Mouse (Mus musculus) neural tube, embryonic 13.5 days (tissue): ENCODE data around the gene Gm21915. TPM values are rescaled to one million over a fixed set of nuclear protein-coding genes. Genes with fewer than 3 reads are reported as not detected.

ENCODE experiments used
- ATAC-seq: fragments of 200-750 bp; cut with Nextera tagmentation; 2 replicates; pipeline ENCODE4 v1.8.0; 2017; ENCODE audit warnings: low read depth, mild to moderate bottlenecking, moderate TSS enrichment, moderate library complexity
- H3K27ac ChIP-seq: fragments of 300-500 bp; sonication (generic); replicated peaks from 2 replicates; pipeline ENCODE4 v1.5.1; 2015; ENCODE audit warnings: moderate library complexity, mild to moderate bottlenecking, inconsistent platforms
- H3K27me3 ChIP-seq: fragments of 300-500 bp; sonication (generic); 2 replicates; pipeline ENCODE4 v1.6.1; 2015; ENCODE audit warnings: mild to moderate bottlenecking, inconsistent platforms
- H3K36me3 ChIP-seq: fragments of 300-500 bp; sonication (generic); 2 replicates; pipeline ENCODE4 v1.6.1; 2015; ENCODE audit warnings: mild to moderate bottlenecking, inconsistent platforms
- H3K4me1 ChIP-seq: fragments of 300-500 bp; sonication (generic); replicated peaks from 2 replicates; pipeline ENCODE4 v1.6.1; 2015; ENCODE audit warnings: inconsistent platforms
- H3K4me2 ChIP-seq: fragments of 300-500 bp; sonication (generic); 2 replicates; pipeline ENCODE4 v1.6.1; 2015; ENCODE audit warnings: inconsistent platforms, mild to moderate bottlenecking, moderate library complexity
- H3K4me3 ChIP-seq: fragments of 300-500 bp; sonication (generic); 2 replicates; pipeline ENCODE4 v1.5.1; 2015; ENCODE audit warnings: mild to moderate bottlenecking, inconsistent platforms
- H3K9ac ChIP-seq: fragments of 300-500 bp; sonication (generic); 2 replicates; pipeline ENCODE4 v1.6.1; 2015; ENCODE audit warnings: moderate library complexity, mild to moderate bottlenecking, inconsistent platforms
- H3K9me3 ChIP-seq: fragments of 300-500 bp; sonication (generic); 2 replicates; pipeline ENCODE4 v1.6.1; 2016; ENCODE audit warnings: inconsistent platforms
- WGBS: fragments of 180-500 bp; shearing (Covaris S2); methylation state at CpG from one replicate; pipeline ENCODE4 v1.1.7; 2015; 5-methylcytosine and 5-hydroxymethylcytosine counted together
- polyA plus RNA-seq: library from polyadenylated mRNA; unstranded; fragments of >200 nt; fragmentation: Nextera tagmentation; extraction: Ambion mirVana; gene quantifications from 2 replicates; pipeline ENCODE4 v1.2.1, GENCODE M21; 2015

Gene Gm21915
- polyA plus RNA-seq, 1 experiment from 2014 or later: not detected

GRCm38 (mm10) chr9:40638394-40639049 lies 31.9 kb upstream of the Gm21915 start:
- 3% methylated on average over 14 of the region's 14 CpGs for WGBS
- Histone ChIP-seq H3K9me3 (no peaks in the 10 kb centered on the region), H3K36me3 (no peaks in the 10 kb centered on the region), H3K4me3 (peak overlapping the region; percentile 36), H3K4me2 (peak overlapping the region; percentile 61), H3K27ac (peak overlapping the region; percentile 95), H3K27me3 (no peaks in the 10 kb centered on the region), H3K4me1 (peaks cover 44% of the 10 kb centered on the region), H3K9ac (peak overlapping the region; percentile 67)
- peak; percentile 90 for ATAC-seq

DNA sequence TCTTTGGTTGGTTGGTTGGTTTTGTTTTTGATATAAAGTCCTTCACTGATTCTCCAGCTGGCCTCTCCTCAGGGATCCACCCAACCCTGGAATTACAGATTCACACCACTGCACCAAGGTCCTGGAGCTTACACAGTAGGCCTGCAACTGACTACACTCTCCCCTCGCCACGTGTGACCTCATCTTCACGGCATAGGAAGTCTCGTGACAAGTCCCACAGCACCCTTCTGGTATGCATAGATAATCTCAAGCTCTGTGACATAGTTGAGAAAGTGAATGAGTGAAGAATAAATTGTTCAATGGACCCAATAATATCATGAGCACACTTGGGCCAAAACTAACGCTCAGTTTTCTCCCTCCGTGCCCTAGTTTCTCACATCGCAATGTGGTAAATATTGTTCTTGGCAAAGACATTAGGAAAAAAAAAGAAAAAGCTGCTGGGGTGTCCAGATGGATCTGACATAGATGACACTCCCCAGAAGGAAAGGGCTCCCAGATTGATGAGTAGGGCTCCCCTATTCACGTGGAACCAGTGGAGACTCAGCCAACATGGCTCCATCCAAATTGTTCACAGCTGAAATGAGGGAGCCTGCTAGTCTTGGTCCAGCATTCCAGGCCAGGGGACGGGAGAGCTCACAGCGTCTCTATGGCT lies 30.8 kb upstream of the Gm21915 start:
- Histone ChIP-seq H3K4me3 (no peak overlapping the region), H3K36me3 (no peaks in the 10 kb centered on the region), H3K9me3 (no peaks in the 10 kb centered on the region), H3K4me2 (no peak overlapping the region), H3K27ac (peak overlapping the region; percentile 95; the same call in 1 of the 2 replicates), H3K9ac (no peak overlapping the region), H3K27me3 (no peaks in the 10 kb centered on the region), H3K4me1 (peaks cover 48% of the 10 kb centered on the region)
- no peak for ATAC-seq
- 82% methylated on average over 10 of the region's 10 CpGs for WGBS

DNA sequence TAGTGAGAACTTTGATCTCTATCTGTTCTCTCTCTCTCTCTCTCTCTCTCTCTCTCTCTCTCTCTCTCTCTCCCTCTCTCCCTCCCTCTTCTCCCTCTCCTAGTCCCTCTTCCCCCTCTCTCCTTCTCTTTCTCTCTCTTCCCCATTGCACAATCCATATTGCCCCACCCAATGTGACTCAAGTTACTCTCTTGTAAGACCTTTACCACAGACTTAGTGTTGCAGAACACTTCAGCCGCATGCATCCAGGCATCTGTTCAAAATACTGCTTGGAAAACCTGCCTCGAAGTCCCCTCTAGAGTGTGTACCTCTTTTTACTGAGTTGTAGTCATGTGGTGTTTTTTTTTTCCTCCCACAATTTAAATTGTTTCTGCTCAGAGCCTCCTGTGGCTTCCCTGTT lies 29.1 kb upstream of the Gm21915 start:
- H3K9ac ChIP-seq: no peak overlapping the region
- no peak overlapping the region for H3K4me2 ChIP-seq
- no peak for ATAC-seq
- H3K4me3 ChIP-seq: no peak overlapping the region
- H3K4me1 ChIP-seq: peaks cover 48% of the 10 kb centered on the region
- H3K9me3 ChIP-seq: no peaks in the 10 kb centered on the region
- WGBS: 79% methylated on average over 2 of the region's 2 CpGs
- H3K27ac ChIP-seq: 0 out of 2 replicates have a peak overlapping the region, but pooled peaks have one; percentile 81
- H3K27me3 ChIP-seq: no peaks in the 10 kb centered on the region
- no peaks in the 10 kb centered on the region for H3K36me3 ChIP-seq

DNA sequence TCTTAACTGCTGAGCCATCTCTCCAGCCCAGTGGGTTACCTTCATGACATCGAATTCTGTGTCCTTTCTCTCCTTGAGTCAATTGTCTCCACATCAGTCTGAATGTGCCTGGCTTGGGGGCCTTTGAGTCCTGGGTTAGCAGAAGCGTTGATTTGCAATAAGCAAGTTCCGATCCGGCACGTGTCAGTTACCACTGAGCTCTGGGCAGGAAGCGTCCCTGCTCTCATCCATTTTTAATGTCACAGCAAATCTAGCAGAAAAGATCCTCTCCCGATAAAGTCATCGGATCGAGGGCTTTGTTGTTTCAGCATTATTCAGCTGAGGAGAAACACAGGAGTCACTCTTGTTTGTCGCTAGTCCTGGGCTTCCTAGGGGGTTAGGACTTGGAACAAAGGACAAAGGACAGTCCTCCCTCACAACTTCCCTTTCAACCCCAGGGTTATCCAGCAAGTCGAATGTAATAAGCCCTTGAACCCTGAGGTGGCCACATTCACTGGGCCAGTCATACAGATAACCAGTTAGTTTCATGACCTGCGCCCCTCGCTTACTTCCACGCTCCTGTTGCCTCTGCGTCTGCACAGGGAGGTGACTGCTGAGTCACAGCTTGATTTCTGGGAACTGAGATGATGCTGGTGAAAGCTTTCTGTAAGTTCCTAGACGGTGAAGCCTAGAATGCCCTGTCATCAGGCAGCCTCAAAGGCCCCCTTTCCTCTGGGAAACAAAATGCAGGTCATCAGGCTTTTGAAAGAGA lies 27.8 kb upstream of the Gm21915 start:
- Histone ChIP-seq H3K9ac (0 out of 2 replicates have a peak overlapping the region, but pooled peaks have one; percentile 43), H3K36me3 (no peaks in the 10 kb centered on the region), H3K9me3 (no peaks in the 10 kb centered on the region), H3K27me3 (no peaks in the 10 kb centered on the region), H3K4me3 (no peak overlapping the region), H3K4me2 (peak overlapping the region; percentile 5; the same call in 1 of the 2 replicates), H3K27ac (peak overlapping the region; percentile 81), H3K4me1 (peaks cover 37% of the 10 kb centered on the region)
- 14% methylated on average over 16 of the region's 16 CpGs for WGBS
- no peak for ATAC-seq

DNA sequence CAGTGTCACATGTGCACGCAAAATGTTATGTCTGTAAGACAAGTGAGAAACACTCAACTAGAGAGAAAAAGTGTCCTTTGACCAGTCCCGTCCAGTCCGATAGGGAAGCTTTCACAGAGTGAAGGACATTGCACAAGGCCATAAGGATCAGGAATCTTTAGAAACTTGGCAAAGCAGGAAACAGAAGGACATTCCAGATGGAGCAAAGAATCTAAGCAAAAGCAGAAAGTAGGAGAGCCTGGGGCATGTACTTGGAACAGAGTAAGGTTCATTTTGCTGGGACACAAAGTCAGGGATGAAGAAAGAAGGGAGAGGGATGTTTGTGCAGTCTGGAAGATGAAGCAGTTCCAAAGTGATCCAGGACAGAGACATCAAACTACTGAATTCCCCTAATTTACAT lies 21.0 kb upstream of the Gm21915 start:
- ATAC-seq: no peak
- Histone ChIP-seq H3K4me3 (no peak overlapping the region), H3K27ac (no peak overlapping the region), H3K9ac (no peak overlapping the region), H3K36me3 (no peaks in the 10 kb centered on the region), H3K4me2 (no peak overlapping the region), H3K27me3 (no peaks in the 10 kb centered on the region), H3K4me1 (0 out of 2 replicates have a peak, but pooled peaks cover under 1% of the 10 kb centered on the region), H3K9me3 (no peaks in the 10 kb centered on the region)
- WGBS: 90% methylated on average over 3 of the region's 3 CpGs

DNA sequence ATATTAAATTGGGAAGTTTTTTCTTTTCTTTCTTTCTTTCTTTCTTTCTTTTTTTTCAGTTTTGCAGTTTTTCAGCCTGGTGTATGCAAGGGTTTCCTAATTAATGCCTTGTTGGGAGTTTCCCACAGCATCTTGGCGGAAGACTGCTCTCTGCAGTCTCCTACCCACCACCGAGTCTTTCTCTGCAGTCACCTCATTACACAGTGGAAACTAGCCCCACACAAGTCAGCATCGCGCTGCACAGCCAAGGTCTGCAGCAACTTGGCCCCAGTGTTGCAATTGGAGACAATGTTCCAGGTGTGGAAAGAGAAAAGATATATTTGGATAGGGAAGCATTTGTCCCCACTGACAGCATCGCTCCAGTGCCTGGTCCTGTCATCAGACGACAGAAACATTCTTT lies 20.4 kb upstream of the Gm21915 start:
- no peaks in the 10 kb centered on the region for H3K36me3 ChIP-seq
- no peak overlapping the region for H3K27ac ChIP-seq
- no peak overlapping the region for H3K4me3 ChIP-seq
- H3K27me3 ChIP-seq: no peaks in the 10 kb centered on the region
- H3K9me3 ChIP-seq: no peaks in the 10 kb centered on the region
- 77% methylated on average over 6 of the region's 6 CpGs for WGBS
- no peak for ATAC-seq
- peaks cover 4% of the 10 kb centered on the region; the same call in 1 of the 2 replicates for H3K4me1 ChIP-seq
- H3K4me2 ChIP-seq: no peak overlapping the region
- H3K9ac ChIP-seq: no peak overlapping the region

GRCm38 (mm10) chr9:40651239-40651859 lies 19.1 kb upstream of the Gm21915 start:
- no peak overlapping the region for H3K27ac ChIP-seq
- no peaks in the 10 kb centered on the region for H3K36me3 ChIP-seq
- no peaks in the 10 kb centered on the region for H3K27me3 ChIP-seq
- no peak overlapping the region for H3K4me3 ChIP-seq
- WGBS: 88% methylated on average over 4 of the region's 4 CpGs
- peaks cover 4% of the 10 kb centered on the region; the same call in 1 of the 2 replicates for H3K4me1 ChIP-seq
- no peak for ATAC-seq
- H3K9me3 ChIP-seq: no peaks in the 10 kb centered on the region
- no peak overlapping the region for H3K9ac ChIP-seq
- H3K4me2 ChIP-seq: no peak overlapping the region

- ATAC-seq: no peak
- Histone ChIP-seq H3K27ac (no peak overlapping the region), H3K4me2 (no peak overlapping the region), H3K36me3 (no peaks in the 10 kb centered on the region), H3K9ac (no peak overlapping the region), H3K9me3 (no peaks in the 10 kb centered on the region), H3K4me1 (peaks cover 4% of the 10 kb centered on the region; the same call in 1 of the 2 replicates), H3K27me3 (no peaks in the 10 kb centered on the region), H3K4me3 (no peak overlapping the region)
- 33% methylated on average over 9 of the region's 9 CpGs for WGBS
These were observed 17.7 kb upstream of the Gm21915 start for GRCm38 (mm10) chr9:40652757-40653156.

GRCm38 (mm10) chr9:40666190-40666803 lies 4.1 kb upstream of the Gm21915 start:
- no peak overlapping the region for H3K27ac ChIP-seq
- 71% methylated on average over 9 of the region's 9 CpGs for WGBS

DNA sequence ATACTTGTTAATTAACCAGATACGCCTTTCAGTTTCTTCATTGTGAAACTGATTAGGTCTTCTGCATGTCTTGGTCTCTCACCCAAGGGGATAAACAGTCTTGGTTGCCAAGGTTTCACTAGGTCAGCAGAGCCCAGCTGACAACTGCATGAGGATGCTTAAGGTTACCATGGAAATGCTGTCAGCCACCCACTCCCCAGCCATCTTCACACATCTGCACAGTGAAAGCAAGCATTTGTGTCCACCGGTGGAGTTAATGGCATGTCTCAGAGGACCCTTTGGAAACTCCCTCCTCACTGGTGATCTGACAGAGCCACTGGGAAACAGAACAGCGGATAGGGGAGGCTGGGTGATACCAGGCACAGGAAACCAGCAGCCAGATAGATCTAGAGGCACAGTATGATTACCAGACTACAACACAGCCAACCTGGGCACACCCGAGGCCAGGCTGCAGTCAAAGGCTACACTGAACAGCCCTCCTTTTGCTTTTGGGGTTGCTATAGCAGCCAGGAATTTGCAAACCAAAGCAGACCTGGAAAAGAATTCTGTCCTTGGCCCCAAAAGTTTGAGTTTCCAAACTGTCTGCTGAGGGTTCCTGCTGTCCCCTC lies 1.0 kb downstream of the Gm21915 start:
- H3K9me3 ChIP-seq: no peaks in the 10 kb centered on the region
- ATAC-seq: no peak
- H3K9ac ChIP-seq: no peak overlapping the region
- H3K4me3 ChIP-seq: no peak overlapping the region
- H3K27me3 ChIP-seq: no peaks in the 10 kb centered on the region
- H3K4me2 ChIP-seq: no peak overlapping the region
- H3K4me1 ChIP-seq: peaks cover 19% of the 10 kb centered on the region
- H3K27ac ChIP-seq: peak overlapping the region; percentile 34; the same call in 1 of the 2 replicates
- WGBS: 26% methylated on average over 4 of the region's 4 CpGs
- no peaks in the 10 kb centered on the region for H3K36me3 ChIP-seq

More at GRCm38 (mm10) chr9:40666190-40666803, 4.1 kb upstream of the Gm21915 start:
- no peak for ATAC-seq
- no peak overlapping the region for H3K4me2 ChIP-seq
- no peaks in the 10 kb centered on the region for H3K27me3 ChIP-seq
- no peak overlapping the region for H3K9ac ChIP-seq
- H3K36me3 ChIP-seq: no peaks in the 10 kb centered on the region
- H3K4me3 ChIP-seq: no peak overlapping the region
- H3K4me1 ChIP-seq: peaks cover 2% of the 10 kb centered on the region
- no peaks in the 10 kb centered on the region for H3K9me3 ChIP-seq
